Mouse (Mus musculus): Measurements from ENCODE around the gene Slco1a1. TPM values are rescaled to one million over a fixed set of nuclear protein-coding genes. Genes with fewer than 3 reads are reported as not detected.

Slco1a1 gene
- polyA plus RNA-seq (2015; fragmentation: Nextera tagmentation; extraction: Ambion mirVana) = not detected in 2 replicates

GRCm38 (mm10) chr6:141946862-141947261, at the start of gene Slco1a1:
Slco1a1 (minus strand) TSS chr6:141946962.
- Histone ChIP-seq H3K36me3 (ENCODE audit: control insufficient read depth, insufficient read depth) (no peaks in the 10 kb centered on the region), H3K9ac (ENCODE audit: low read length) (no peak within 1 kb of the TSS), H3K27me3 (ENCODE audit: control insufficient read depth, insufficient read depth, low read length) (no peaks in the 10 kb centered on the region), H3K9me3 (replicated peaks; ENCODE audit: control insufficient read depth, low read length) (no peaks in the 10 kb centered on the region), H3K27ac (ENCODE audit: low read length) (no peak within 1 kb of the TSS), H3K4me2 (ENCODE audit: low read depth, low read length) (no peak within 1 kb of the TSS), H3K4me3 (ENCODE audit: low read length) (no peak within 1 kb of the TSS), H3K4me1 (ENCODE audit: control insufficient read depth, insufficient read depth, low read length) (no peaks in the 10 kb centered on the region)
- ATAC-seq (replicated peaks; ENCODE audit: extremely low read depth, insufficient read depth, low FRiP score) = no peak

GRCm38 (mm10) chr6:141986772-141987171, 40.0 kb upstream of the Slco1a1 start:
- WGBS = 93% methylated on average over 6 of the region's 6 CpGs
- no peak for ATAC-seq (replicated peaks; ENCODE audit: extremely low read depth, insufficient read depth, low FRiP score)

GRCm38 (mm10) chr6:141984644-141985043, 37.9 kb upstream of the Slco1a1 start:
- no peak for ATAC-seq (replicated peaks; ENCODE audit: extremely low read depth, insufficient read depth, low FRiP score)
- whole genome bisulfite sequencing = 72% methylated on average over 3 of the region's 3 CpGs

More at GRCm38 (mm10) chr6:141986772-141987171, 40.0 kb upstream of the Slco1a1 start:
- Histone ChIP-seq H3K9me3 (replicated peaks; ENCODE audit: control insufficient read depth, low read length) (no peaks in the 10 kb centered on the region), H3K4me1 (ENCODE audit: control insufficient read depth, insufficient read depth, low read length) (no peaks in the 10 kb centered on the region), H3K36me3 (ENCODE audit: control insufficient read depth, insufficient read depth) (no peaks in the 10 kb centered on the region), H3K9ac (ENCODE audit: low read length) (no peak overlapping the region), H3K4me3 (ENCODE audit: low read length) (no peak overlapping the region), H3K27me3 (ENCODE audit: control insufficient read depth, insufficient read depth, low read length) (no peaks in the 10 kb centered on the region), H3K4me2 (ENCODE audit: low read depth, low read length) (no peak overlapping the region), H3K27ac (ENCODE audit: low read length) (no peak overlapping the region)

GRCm38 (mm10) chr6:141962420-141962819, 15.7 kb upstream of the Slco1a1 start:
- 61% methylated on average over 1 of the region's 1 CpGs for WGBS
- Histone ChIP-seq H3K27ac (ENCODE audit: low read length) (no peak overlapping the region), H3K36me3 (ENCODE audit: control insufficient read depth, insufficient read depth) (no peaks in the 10 kb centered on the region), H3K4me1 (ENCODE audit: control insufficient read depth, insufficient read depth, low read length) (no peaks in the 10 kb centered on the region), H3K4me2 (ENCODE audit: low read depth, low read length) (no peak overlapping the region), H3K9ac (ENCODE audit: low read length) (no peak overlapping the region), H3K27me3 (ENCODE audit: control insufficient read depth, insufficient read depth, low read length) (no peaks in the 10 kb centered on the region), H3K4me3 (ENCODE audit: low read length) (no peak overlapping the region), H3K9me3 (replicated peaks; ENCODE audit: control insufficient read depth, low read length) (no peaks in the 10 kb centered on the region)
- no peak for ATAC-seq (replicated peaks; ENCODE audit: extremely low read depth, insufficient read depth, low FRiP score)

More at GRCm38 (mm10) chr6:141984644-141985043, 37.9 kb upstream of the Slco1a1 start:
- Histone ChIP-seq H3K4me1 (ENCODE audit: control insufficient read depth, insufficient read depth, low read length) (no peaks in the 10 kb centered on the region), H3K4me3 (ENCODE audit: low read length) (no peak overlapping the region), H3K9me3 (replicated peaks; ENCODE audit: control insufficient read depth, low read length) (no peaks in the 10 kb centered on the region), H3K27me3 (ENCODE audit: control insufficient read depth, insufficient read depth, low read length) (no peaks in the 10 kb centered on the region), H3K4me2 (ENCODE audit: low read depth, low read length) (no peak overlapping the region), H3K36me3 (ENCODE audit: control insufficient read depth, insufficient read depth) (no peaks in the 10 kb centered on the region), H3K27ac (ENCODE audit: low read length) (no peak overlapping the region), H3K9ac (ENCODE audit: low read length) (no peak overlapping the region)

- H3K36me3 ChIP-seq (ENCODE audit: control insufficient read depth, insufficient read depth) = no peaks in the 10 kb centered on the region
- ATAC-seq (replicated peaks; ENCODE audit: extremely low read depth, insufficient read depth, low FRiP score) = no peak
- no peak overlapping the region for H3K4me2 ChIP-seq (ENCODE audit: low read depth, low read length)
- 73% methylated on average over 3 of the region's 3 CpGs for WGBS
- H3K4me1 ChIP-seq (ENCODE audit: control insufficient read depth, insufficient read depth, low read length) = no peaks in the 10 kb centered on the region
- no peaks in the 10 kb centered on the region for H3K9me3 ChIP-seq (replicated peaks; ENCODE audit: control insufficient read depth, low read length)
- no peak overlapping the region for H3K9ac ChIP-seq (ENCODE audit: low read length)
- H3K27ac ChIP-seq (ENCODE audit: low read length) = no peak overlapping the region
- no peak overlapping the region for H3K4me3 ChIP-seq (ENCODE audit: low read length)
- no peaks in the 10 kb centered on the region for H3K27me3 ChIP-seq (ENCODE audit: control insufficient read depth, insufficient read depth, low read length)
These were observed 15.1 kb upstream of the Slco1a1 start for GRCm38 (mm10) chr6:141961861-141962260.

GRCm38 (mm10) chr6:141960482-141960881, 13.7 kb upstream of the Slco1a1 start:
- no peaks in the 10 kb centered on the region for H3K4me1 ChIP-seq (ENCODE audit: control insufficient read depth, insufficient read depth, low read length)
- H3K9me3 ChIP-seq (replicated peaks; ENCODE audit: control insufficient read depth, low read length) = no peaks in the 10 kb centered on the region
- H3K36me3 ChIP-seq (ENCODE audit: control insufficient read depth, insufficient read depth) = no peaks in the 10 kb centered on the region
- no peak overlapping the region for H3K4me2 ChIP-seq (ENCODE audit: low read depth, low read length)
- H3K4me3 ChIP-seq (ENCODE audit: low read length) = no peak overlapping the region
- H3K9ac ChIP-seq (ENCODE audit: low read length) = no peak overlapping the region
- H3K27ac ChIP-seq (ENCODE audit: low read length) = no peak overlapping the region
- H3K27me3 ChIP-seq (ENCODE audit: control insufficient read depth, insufficient read depth, low read length) = no peaks in the 10 kb centered on the region
- ATAC-seq (replicated peaks; ENCODE audit: extremely low read depth, insufficient read depth, low FRiP score) = no peak
- 65% methylated on average over 5 of the region's 5 CpGs for WGBS

- Histone ChIP-seq H3K27me3 (ENCODE audit: control insufficient read depth, insufficient read depth, low read length) (no peaks in the 10 kb centered on the region), H3K4me3 (ENCODE audit: low read length) (no peak overlapping the region), H3K4me1 (ENCODE audit: control insufficient read depth, insufficient read depth, low read length) (no peaks in the 10 kb centered on the region), H3K9me3 (replicated peaks; ENCODE audit: control insufficient read depth, low read length) (no peaks in the 10 kb centered on the region), H3K4me2 (ENCODE audit: low read depth, low read length) (no peak overlapping the region), H3K27ac (ENCODE audit: low read length) (no peak overlapping the region), H3K36me3 (ENCODE audit: control insufficient read depth, insufficient read depth) (no peaks in the 10 kb centered on the region), H3K9ac (ENCODE audit: low read length) (no peak overlapping the region)
- WGBS = 60% methylated on average over 1 of the region's 1 CpGs
- no peak for ATAC-seq (replicated peaks; ENCODE audit: extremely low read depth, insufficient read depth, low FRiP score)
These were observed 6.3 kb downstream of the Slco1a1 start for GRCm38 (mm10) chr6:141940451-141940850.

GRCm38 (mm10) chr6:141898197-141898596, 48.6 kb downstream of the Slco1a1 start:
- ATAC-seq (replicated peaks; ENCODE audit: extremely low read depth, insufficient read depth, low FRiP score) = no peak
- Histone ChIP-seq H3K4me1 (ENCODE audit: control insufficient read depth, insufficient read depth, low read length) (no peaks in the 10 kb centered on the region), H3K9me3 (replicated peaks; ENCODE audit: control insufficient read depth, low read length) (no peaks in the 10 kb centered on the region), H3K27me3 (ENCODE audit: control insufficient read depth, insufficient read depth, low read length) (no peaks in the 10 kb centered on the region), H3K27ac (ENCODE audit: low read length) (no peak overlapping the region), H3K4me3 (ENCODE audit: low read length) (no peak overlapping the region), H3K9ac (ENCODE audit: low read length) (no peak overlapping the region), H3K4me2 (ENCODE audit: low read depth, low read length) (no peak overlapping the region), H3K36me3 (ENCODE audit: control insufficient read depth, insufficient read depth) (no peaks in the 10 kb centered on the region)
- WGBS = 61% methylated on average over 2 of the region's 2 CpGs

GRCm38 (mm10) chr6:141889723-141890122, 57.0 kb downstream of the Slco1a1 start:
- Histone ChIP-seq H3K27ac (ENCODE audit: low read length) (no peak overlapping the region), H3K4me3 (ENCODE audit: low read length) (no peak overlapping the region), H3K27me3 (ENCODE audit: control insufficient read depth, insufficient read depth, low read length) (no peaks in the 10 kb centered on the region), H3K4me2 (ENCODE audit: low read depth, low read length) (no peak overlapping the region), H3K9ac (ENCODE audit: low read length) (no peak overlapping the region), H3K9me3 (replicated peaks; ENCODE audit: control insufficient read depth, low read length) (peaks cover 4% of the 10 kb centered on the region; the same call in 1 of the 2 replicates), H3K4me1 (ENCODE audit: control insufficient read depth, insufficient read depth, low read length) (no peaks in the 10 kb centered on the region), H3K36me3 (ENCODE audit: control insufficient read depth, insufficient read depth) (no peaks in the 10 kb centered on the region)
- WGBS = 51% methylated on average over 2 of the region's 2 CpGs
- no peak for ATAC-seq (replicated peaks; ENCODE audit: extremely low read depth, insufficient read depth, low FRiP score)
